In the genomic region with DNA sequence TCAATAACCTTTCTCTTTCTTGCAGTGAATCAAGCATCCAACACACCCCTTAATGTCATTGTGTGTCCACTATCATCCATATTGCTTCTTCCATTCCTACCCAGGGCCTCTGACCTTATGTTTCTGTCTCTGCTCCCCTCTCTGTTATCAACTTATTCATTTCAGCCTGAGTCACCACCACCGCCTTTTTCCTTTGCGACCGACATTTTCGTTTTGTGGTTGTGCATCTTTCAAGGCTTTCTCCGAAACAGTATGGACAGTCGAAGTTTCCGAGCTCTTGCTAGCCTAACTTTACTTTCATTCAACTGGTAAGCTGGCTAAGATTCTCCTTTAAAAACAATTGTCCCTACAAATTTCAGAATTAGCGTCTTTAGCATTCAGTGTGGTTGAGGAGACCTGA, we compare ENCODE assay signal across 26 mouse cellular contexts.
"Had no signal": no experiment of that assay in that cellular context is flagged by ENCODE, and none has a peak within 500 bp of the region (broad histone marks: within the 10 kb centered on the region; RNA-seq: fewer than 3 reads in every experiment).

No protein-coding gene starts in this region.

- ATAC-seq: hindbrain, postnatal 0 days; intestine, embryonic 16.5 days had no signal

- H3K27me3 ChIP-seq: heart, embryonic 13.5 days; heart, embryonic 15.5 days; hindbrain, embryonic 13.5 days; hindbrain, embryonic 15.5 days; limb, embryonic 12.5 days; liver, embryonic 13.5 days; liver, embryonic 15.5 days had no signal

- DNase-seq: gastrocnemius, adult 2 months; gastrocnemius, postnatal 14 days; gastrocnemius, postnatal 36 days; heart, adult 18-20 months; heart, postnatal 14 days; heart, postnatal 36 days; kidney, adult 18-20 months; kidney, adult 8-10 months; kidney, postnatal 10 days; kidney, postnatal 25 days; kidney, postnatal 4 days; layer of hippocampus, postnatal 36 days; liver; liver, embryonic 13.5 days had no signal

- H3K4me1 ChIP-seq: limb, embryonic 10.5 days; limb, embryonic 12.5 days; liver, embryonic 13.5 days; liver, embryonic 15.5 days had no signal

- H3K27ac ChIP-seq: gastrocnemius, adult 2 months; heart, embryonic 13.5 days; heart, embryonic 15.5 days; hindbrain, embryonic 13.5 days; hindbrain, embryonic 15.5 days; hindbrain, postnatal 0 days; layer of hippocampus, adult 2 months; limb, embryonic 10.5 days; limb, embryonic 12.5 days; liver, embryonic 13.5 days; liver, embryonic 15.5 days had no signal

- H3K4me3 ChIP-seq: gastrocnemius, adult 2 months; heart, embryonic 13.5 days; heart, embryonic 15.5 days; hindbrain, embryonic 13.5 days; hindbrain, embryonic 15.5 days; layer of hippocampus, adult 2 months; limb, embryonic 10.5 days; limb, embryonic 12.5 days; liver, embryonic 13.5 days; liver, embryonic 15.5 days had no signal

- H3K9ac ChIP-seq: heart, embryonic 13.5 days; heart, embryonic 15.5 days; hindbrain, embryonic 13.5 days; hindbrain, embryonic 15.5 days; limb, embryonic 12.5 days; liver, embryonic 13.5 days; liver, embryonic 15.5 days had no signal

- H3K9me3 ChIP-seq: heart, embryonic 13.5 days; heart, embryonic 15.5 days; hindbrain, embryonic 15.5 days; limb, embryonic 10.5 days; limb, embryonic 12.5 days; liver, embryonic 13.5 days; liver, embryonic 15.5 days had no signal

- H3K36me3 ChIP-seq: heart, embryonic 13.5 days; heart, embryonic 15.5 days; hindbrain, embryonic 13.5 days; hindbrain, embryonic 15.5 days; limb, embryonic 10.5 days; limb, embryonic 12.5 days; liver, embryonic 13.5 days; liver, embryonic 15.5 days had no signal

- H3K4me2 ChIP-seq: heart, embryonic 11.5 days; heart, embryonic 13.5 days; heart, embryonic 15.5 days; hindbrain, embryonic 13.5 days; hindbrain, embryonic 15.5 days; limb, embryonic 12.5 days; liver, embryonic 11.5 days; liver, embryonic 13.5 days; liver, embryonic 15.5 days had no signal
